Mouse (Mus musculus) brain, adult 2 months (tissue): ENCODE measurements around the gene Prrc2b.

Experiments
- DNase-seq: peaks from one replicate; pipeline ENCODE4 v3.0.0; 2011; ENCODE audit warnings: low read depth, low spot score

The Prrc2b gene

GRCm38 (mm10) chr2:32182676-32183296 is 31.9 kb downstream of the Prrc2b start:
- peak; percentile 88 for DNase-seq

GRCm38 (mm10) chr2:32187019-32187551 is 36.2 kb downstream of the Prrc2b start:
- DNase-seq, result peak; percentile 93

- DNase-seq, result peak; percentile 69
These were observed 36.8 kb downstream of the Prrc2b start for GRCm38 (mm10) chr2:32187649-32188048.

GRCm38 (mm10) chr2:32189060-32189681 is 38.3 kb downstream of the Prrc2b start:
- DNase-seq, result no peak

- peak; percentile 70 for DNase-seq
These were observed 39.7 kb downstream of the Prrc2b start for GRCm38 (mm10) chr2:32190620-32191019.

GRCm38 (mm10) chr2:32191872-32192507 is 41.1 kb downstream of the Prrc2b start:
- DNase-seq, result peak; percentile 88

GRCm38 (mm10) chr2:32198977-32199376 is 48.1 kb downstream of the Prrc2b start:
- peak; percentile 59 for DNase-seq

- peak; percentile 79 for DNase-seq
These were observed 49.2 kb downstream of the Prrc2b start for GRCm38 (mm10) chr2:32200033-32200432.

GRCm38 (mm10) chr2:32200712-32201111 is 49.8 kb downstream of the Prrc2b start:
- DNase-seq, result peak; percentile 82

- peak; percentile 92 for DNase-seq
These were observed 50.6 kb downstream of the Prrc2b start for GRCm38 (mm10) chr2:32201527-32201926.

GRCm38 (mm10) chr2:32203853-32204252 is 53.0 kb downstream of the Prrc2b start:
- DNase-seq, result peak; percentile 63

GRCm38 (mm10) chr2:32207682-32208081 is 56.8 kb downstream of the Prrc2b start:
- no peak for DNase-seq

- DNase-seq, result peak; percentile 67
These were observed 60.8 kb downstream of the Prrc2b start for GRCm38 (mm10) chr2:32211689-32212088.

- no peak for DNase-seq
These were observed 62.1 kb downstream of the Prrc2b start for GRCm38 (mm10) chr2:32213000-32213399.

GRCm38 (mm10) chr2:32215576-32215975 is 64.7 kb downstream of the Prrc2b start:
- no peak for DNase-seq

GRCm38 (mm10) chr2:32216506-32216905 is 65.6 kb downstream of the Prrc2b start:
- DNase-seq, result no peak

- peak; percentile 75 for DNase-seq
These were observed 66.8 kb downstream of the Prrc2b start for GRCm38 (mm10) chr2:32217656-32218055.

- DNase-seq, result peak; percentile 88
These were observed 67.2 kb downstream of the Prrc2b start for GRCm38 (mm10) chr2:32218113-32218512.

GRCm38 (mm10) chr2:32218541-32219334 is 67.9 kb downstream of the Prrc2b start:
- DNase-seq, result peak; percentile 77

GRCm38 (mm10) chr2:32219501-32219900 is 68.6 kb downstream of the Prrc2b start:
- DNase-seq, result no peak

- no peak for DNase-seq
These were observed 69.1 kb downstream of the Prrc2b start for GRCm38 (mm10) chr2:32220021-32220420.

- DNase-seq, result no peak
These were observed 70.1 kb downstream of the Prrc2b start for GRCm38 (mm10) chr2:32220969-32221368.
